Mouse (Mus musculus) forebrain, embryonic 16.5 days (tissue): ENCODE results near the gene Naglu. TPM values are rescaled to one million over a fixed set of nuclear protein-coding genes. Genes with fewer than 3 reads are reported as not detected.

Experiments used
- ATAC-seq: fragments of 200-750 bp; cut with Nextera tagmentation; 2 replicates; pipeline ENCODE4 v1.8.0; 2017; ENCODE audit warnings: mild to moderate bottlenecking, moderate library complexity
- H3K27ac ChIP-seq: fragments of 300-500 bp; sonication (generic); 2 replicates; pipeline ENCODE4 v1.5.1; 2014; ENCODE audit warnings: low read length, control low read depth
- H3K27me3 ChIP-seq: fragments of 300-500 bp; sonication (generic); replicated peaks from 2 replicates; pipeline ENCODE4 v1.6.1; 2014; ENCODE audit warnings: low read length; ENCODE audit not compliant: control insufficient read depth, insufficient read depth
- H3K36me3 ChIP-seq: fragments of 300-500 bp; sonication (generic); 2 replicates; pipeline ENCODE4 v1.6.1; 2014; ENCODE audit not compliant: control insufficient read depth, insufficient read depth
- H3K4me1 ChIP-seq: fragments of 300-500 bp; sonication (generic); replicated peaks from 2 replicates; pipeline ENCODE4 v1.6.1; 2014; ENCODE audit warnings: low read length; ENCODE audit not compliant: control insufficient read depth, insufficient read depth
- H3K4me2 ChIP-seq: fragments of 300-500 bp; sonication (generic); 2 replicates; pipeline ENCODE4 v1.6.1; 2014; ENCODE audit warnings: mild to moderate bottlenecking, low read length, control low read depth
- H3K4me3 ChIP-seq: fragments of 300-500 bp; sonication (generic); replicated peaks from 2 replicates; pipeline ENCODE4 v1.5.1; 2014; ENCODE audit warnings: mild to moderate bottlenecking, low read length, control low read depth
- H3K9ac ChIP-seq: fragments of 300-500 bp; sonication (generic); replicated peaks from 2 replicates; pipeline ENCODE4 v1.6.1; 2014; ENCODE audit warnings: low read depth, low read length, control low read depth
- H3K9me3 ChIP-seq: fragments of 300-500 bp; sonication (generic); 2 replicates; pipeline ENCODE4 v1.6.1; 2016; ENCODE audit warnings: low read length; ENCODE audit not compliant: control insufficient read depth
- WGBS: fragments of 180-500 bp; shearing (Covaris S2); extraction: QIAGEN DNeasy Blood & Tissue Kit; methylation state at CpG from one replicate; pipeline ENCODE4 v1.1.7; 2014; 5-methylcytosine and 5-hydroxymethylcytosine counted together
- polyA plus RNA-seq: library from polyadenylated mRNA; unstranded; fragments of >200 nt; fragmentation: Nextera tagmentation; extraction: Ambion mirVana; gene quantifications from 2 replicates; pipeline ENCODE4 v1.2.1, GENCODE M21; 2015

Gene Naglu
- polyA plus RNA-seq, 1 experiment from 2014 or later, result 8.0 TPM

- no peak for ATAC-seq
- Histone ChIP-seq H3K4me2 (no peak overlapping the region), H3K9ac (no peak overlapping the region), H3K36me3 (no peaks in the 10 kb centered on the region), H3K4me1 (peaks cover 18% of the 10 kb centered on the region), H3K27ac (no peak overlapping the region), H3K4me3 (no peak overlapping the region), H3K9me3 (no peaks in the 10 kb centered on the region), H3K27me3 (no peaks in the 10 kb centered on the region)
- WGBS, result 75% methylated on average over 14 of the region's 14 CpGs
These were observed 2.1 kb downstream of the Naglu start for GRCm38 (mm10) chr11:101071810-101072428.

GRCm38 (mm10) chr11:101078121-101078520 lies 8.3 kb downstream of the Naglu start, which contains the start of gene Hsd17b1:
TSS of gene Hsd17b1 (plus strand) at chr11:101078411.
- Histone ChIP-seq H3K27me3 (peaks cover 40% of the 10 kb centered on the region), H3K4me2 (no peak within 1 kb of the TSS), H3K36me3 (no peaks in the 10 kb centered on the region), H3K9ac (no peak within 1 kb of the TSS), H3K9me3 (no peaks in the 10 kb centered on the region), H3K27ac (no peak within 1 kb of the TSS), H3K4me3 (no peak within 1 kb of the TSS), H3K4me1 (peaks cover 7% of the 10 kb centered on the region)
- WGBS, result 69% methylated on average over 9 of the region's 9 CpGs
- ATAC-seq, result no peak

- 1% methylated on average over 27 of the region's 27 CpGs for WGBS
- ATAC-seq, result no peak
- Histone ChIP-seq H3K9ac (no peak overlapping the region), H3K4me3 (no peak overlapping the region), H3K27ac (no peak overlapping the region), H3K27me3 (peaks cover 40% of the 10 kb centered on the region), H3K4me2 (no peak overlapping the region), H3K36me3 (no peaks in the 10 kb centered on the region), H3K4me1 (peaks cover 16% of the 10 kb centered on the region), H3K9me3 (no peaks in the 10 kb centered on the region)
These were observed 9.9 kb downstream of the Naglu start for GRCm38 (mm10) chr11:101079746-101080145.

GRCm38 (mm10) chr11:101080421-101080820 lies 10.6 kb downstream of the Naglu start:
- peaks cover 16% of the 10 kb centered on the region for H3K4me1 ChIP-seq
- H3K27ac ChIP-seq, result no peak overlapping the region
- H3K9ac ChIP-seq, result no peak overlapping the region
- WGBS, result 60% methylated on average over 5 of the region's 5 CpGs
- ATAC-seq, result no peak
- no peaks in the 10 kb centered on the region for H3K9me3 ChIP-seq
- H3K27me3 ChIP-seq, result peaks cover 40% of the 10 kb centered on the region
- no peak overlapping the region for H3K4me2 ChIP-seq
- H3K36me3 ChIP-seq, result no peaks in the 10 kb centered on the region
- H3K4me3 ChIP-seq, result no peak overlapping the region

GRCm38 (mm10) chr11:101081659-101082058 lies 11.8 kb downstream of the Naglu start:
- peak overlapping the region; percentile 91 for H3K4me3 ChIP-seq
- H3K27ac ChIP-seq, result peak overlapping the region; percentile 94
- no peak for ATAC-seq
- H3K4me1 ChIP-seq, result peaks cover 24% of the 10 kb centered on the region
- H3K27me3 ChIP-seq, result peaks cover 40% of the 10 kb centered on the region
- no peaks in the 10 kb centered on the region for H3K36me3 ChIP-seq
- WGBS, result 4% methylated on average over 10 of the region's 10 CpGs
- H3K9ac ChIP-seq, result peak overlapping the region; percentile 94
- H3K4me2 ChIP-seq, result peak overlapping the region; percentile 100
- H3K9me3 ChIP-seq, result no peaks in the 10 kb centered on the region

GRCm38 (mm10) chr11:101082208-101083082 lies 12.6 kb downstream of the Naglu start, which contains the start of gene Coasy:
TSS of gene Coasy (plus strand) at chr11:101082565.
- ATAC-seq, result peak; percentile 93
- Histone ChIP-seq H3K9ac (peak within 1 kb of the TSS; percentile 94), H3K36me3 (no peaks in the 10 kb centered on the region), H3K9me3 (no peaks in the 10 kb centered on the region), H3K4me3 (peak within 1 kb of the TSS; percentile 91), H3K27me3 (peaks cover 36% of the 10 kb centered on the region), H3K4me2 (peak within 1 kb of the TSS; percentile 100), H3K27ac (peak within 1 kb of the TSS; percentile 94), H3K4me1 (peaks cover 26% of the 10 kb centered on the region)
- under 1% methylated on average over 51 of the region's 51 CpGs for WGBS

GRCm38 (mm10) chr11:101083083-101083697 lies 13.4 kb downstream of the Naglu start:
- H3K36me3 ChIP-seq, result no peaks in the 10 kb centered on the region
- 30% methylated on average over 19 of the region's 19 CpGs for WGBS

GRCm38 (mm10) chr11:101084246-101084645 lies 14.4 kb downstream of the Naglu start:
- no peak for ATAC-seq
- Histone ChIP-seq H3K4me3 (no peak overlapping the region), H3K27me3 (peaks cover 18% of the 10 kb centered on the region), H3K9me3 (no peaks in the 10 kb centered on the region), H3K4me2 (no peak overlapping the region), H3K36me3 (no peaks in the 10 kb centered on the region; the same call in 1 of the 2 replicates), H3K4me1 (peaks cover 38% of the 10 kb centered on the region), H3K27ac (no peak overlapping the region), H3K9ac (no peak overlapping the region)
- WGBS, result 85% methylated on average over 14 of the region's 14 CpGs

More at GRCm38 (mm10) chr11:101083083-101083697, 13.4 kb downstream of the Naglu start:
- Histone ChIP-seq H3K4me3 (peak overlapping the region; percentile 91), H3K27me3 (peaks cover 29% of the 10 kb centered on the region), H3K4me1 (peaks cover 33% of the 10 kb centered on the region), H3K9me3 (no peaks in the 10 kb centered on the region), H3K4me2 (peak overlapping the region; percentile 100), H3K27ac (peak overlapping the region; percentile 94), H3K9ac (peak overlapping the region; percentile 94)
- ATAC-seq, result no peak

GRCm38 (mm10) chr11:101084811-101085210 lies 15.0 kb downstream of the Naglu start:
- H3K36me3 ChIP-seq, result peaks cover 4% of the 10 kb centered on the region; the same call in 1 of the 2 replicates
- no peak overlapping the region for H3K4me3 ChIP-seq
- H3K27ac ChIP-seq, result no peak overlapping the region
- peaks cover 13% of the 10 kb centered on the region for H3K27me3 ChIP-seq
- no peaks in the 10 kb centered on the region for H3K9me3 ChIP-seq
- ATAC-seq, result no peak
- no peak overlapping the region for H3K4me2 ChIP-seq
- WGBS, result 90% methylated on average over 12 of the region's 12 CpGs
- H3K9ac ChIP-seq, result no peak overlapping the region
- peaks cover 38% of the 10 kb centered on the region for H3K4me1 ChIP-seq
